Mouse (Mus musculus): Measurements from ENCODE around the gene Ltbr. TPM values are rescaled to one million over a fixed set of nuclear protein-coding genes. Genes with fewer than 3 reads are reported as not detected.
"Not testable (repeated sequence)": the region's sequence is repeated elsewhere in the genome, so short reads cannot be mapped to it uniquely, and the experiment has no call there.

The Ltbr gene
- polyA plus RNA-seq, 1 experiment from 2014 or later: 22.7 TPM

GRCm38 (mm10) chr6:125274841-125275563 lies 38.7 kb downstream of the Ltbr start:
- peak; percentile 21 for DNase-seq (ENCODE audit: low spot score)
- Histone ChIP-seq H3K4me3 (no peak overlapping the region), H3K9me3 (no peaks in the 10 kb centered on the region), H3K4me1 (replicated peaks) (peaks cover 9% of the 10 kb centered on the region), H3K27me3 (ENCODE audit: insufficient read depth, poor library complexity, severe bottlenecking) (peaks cover 21% of the 10 kb centered on the region), H3K36me3 (no peaks in the 10 kb centered on the region), H3K27ac (no peak overlapping the region)
- 62% methylated on average over 15 of the region's 15 CpGs for WGBS

- H3K36me3 ChIP-seq: no peaks in the 10 kb centered on the region
- WGBS: 81% methylated on average over 10 of the region's 10 CpGs
These were observed 41.4 kb downstream of the Ltbr start for GRCm38 (mm10) chr6:125272228-125272785.

GRCm38 (mm10) chr6:125271455-125272227 lies 42.0 kb downstream of the Ltbr start:
- H3K4me3 ChIP-seq: peak overlapping the region; percentile 28
- peak overlapping the region; percentile 71 for H3K27ac ChIP-seq

More at GRCm38 (mm10) chr6:125272228-125272785, 41.4 kb downstream of the Ltbr start:
- Histone ChIP-seq H3K4me1 (replicated peaks) (peaks cover 9% of the 10 kb centered on the region), H3K27me3 (ENCODE audit: insufficient read depth, poor library complexity, severe bottlenecking) (peaks cover 21% of the 10 kb centered on the region), H3K4me3 (no peak overlapping the region), H3K27ac (0 out of 2 replicates have a peak overlapping the region, but pooled peaks have one; percentile 12), H3K9me3 (no peaks in the 10 kb centered on the region)
- DNase-seq (ENCODE audit: low spot score): no peak

GRCm38 (mm10) chr6:125268799-125269198 lies 44.9 kb downstream of the Ltbr start:
- no peak overlapping the region for H3K27ac ChIP-seq
- H3K27me3 ChIP-seq (ENCODE audit: insufficient read depth, poor library complexity, severe bottlenecking): peaks cover 18% of the 10 kb centered on the region
- H3K4me3 ChIP-seq: no peak overlapping the region
- H3K36me3 ChIP-seq: no peaks in the 10 kb centered on the region
- no peaks in the 10 kb centered on the region for H3K9me3 ChIP-seq
- H3K4me1 ChIP-seq (replicated peaks): peaks cover 9% of the 10 kb centered on the region
- no peak for DNase-seq (ENCODE audit: low spot score)
- WGBS: 45% methylated on average over 6 of the region's 6 CpGs

More at GRCm38 (mm10) chr6:125271455-125272227, 42.0 kb downstream of the Ltbr start:
- Histone ChIP-seq H3K27me3 (ENCODE audit: insufficient read depth, poor library complexity, severe bottlenecking) (peaks cover 18% of the 10 kb centered on the region), H3K9me3 (no peaks in the 10 kb centered on the region), H3K36me3 (no peaks in the 10 kb centered on the region), H3K4me1 (replicated peaks) (peaks cover 9% of the 10 kb centered on the region)
- DNase-seq (ENCODE audit: low spot score): peak; percentile 83
- WGBS: 23% methylated on average over 17 of the region's 17 CpGs

- 91% methylated on average over 3 of the region's 3 CpGs for WGBS
- no peak overlapping the region for H3K27ac ChIP-seq
- peaks cover 9% of the 10 kb centered on the region for H3K4me1 ChIP-seq (replicated peaks)
- no peaks in the 10 kb centered on the region for H3K9me3 ChIP-seq
- H3K4me3 ChIP-seq: no peak overlapping the region
- no peaks in the 10 kb centered on the region for H3K36me3 ChIP-seq
- no peak for DNase-seq (ENCODE audit: low spot score)
- peaks cover 15% of the 10 kb centered on the region for H3K27me3 ChIP-seq (ENCODE audit: insufficient read depth, poor library complexity, severe bottlenecking)
These were observed 46.2 kb downstream of the Ltbr start for GRCm38 (mm10) chr6:125267469-125267868.

- not testable (repeated sequence) for H3K27ac ChIP-seq; H3K36me3 ChIP-seq; H3K9me3 ChIP-seq; H3K4me1 ChIP-seq (replicated peaks); H3K4me3 ChIP-seq; DNase-seq (ENCODE audit: low spot score)
- WGBS: 71% methylated on average over 6 of the region's 6 CpGs
- H3K27me3 ChIP-seq (ENCODE audit: insufficient read depth, poor library complexity, severe bottlenecking): peaks cover 12% of the 10 kb centered on the region; the same call in 1 of the 2 replicates
These were observed 47.1 kb downstream of the Ltbr start for GRCm38 (mm10) chr6:125266600-125266999.

- Histone ChIP-seq H3K27me3 (ENCODE audit: insufficient read depth, poor library complexity, severe bottlenecking) (peaks cover 9% of the 10 kb centered on the region; the same call in 1 of the 2 replicates), H3K4me1 (replicated peaks) (0 out of 2 replicates have a peak, but pooled peaks cover under 1% of the 10 kb centered on the region), H3K4me3 (no peak overlapping the region), H3K27ac (no peak overlapping the region), H3K9me3 (no peaks in the 10 kb centered on the region), H3K36me3 (no peaks in the 10 kb centered on the region)
- WGBS: 73% methylated on average over 13 of the region's 13 CpGs
- DNase-seq (ENCODE audit: low spot score): no peak
These were observed 47.6 kb downstream of the Ltbr start for GRCm38 (mm10) chr6:125266091-125266490.

- Histone ChIP-seq H3K27ac (no peak overlapping the region), H3K4me3 (no peak overlapping the region), H3K27me3 (ENCODE audit: insufficient read depth, poor library complexity, severe bottlenecking) (peaks cover under 1% of the 10 kb centered on the region; the same call in 1 of the 2 replicates), H3K4me1 (replicated peaks) (no peaks in the 10 kb centered on the region), H3K36me3 (no peaks in the 10 kb centered on the region), H3K9me3 (no peaks in the 10 kb centered on the region)
- 56% methylated on average over 10 of the region's 10 CpGs for WGBS
- DNase-seq (ENCODE audit: low spot score): no peak
These were observed 48.4 kb downstream of the Ltbr start for GRCm38 (mm10) chr6:125265239-125265638.

- Histone ChIP-seq H3K4me3 (no peak overlapping the region), H3K36me3 (no peaks in the 10 kb centered on the region), H3K9me3 (no peaks in the 10 kb centered on the region), H3K27me3 (ENCODE audit: insufficient read depth, poor library complexity, severe bottlenecking) (no peaks in the 10 kb centered on the region), H3K27ac (no peak overlapping the region), H3K4me1 (replicated peaks) (no peaks in the 10 kb centered on the region)
- DNase-seq (ENCODE audit: low spot score): no peak
- 91% methylated on average over 9 of the region's 9 CpGs for WGBS
These were observed 49.5 kb downstream of the Ltbr start for GRCm38 (mm10) chr6:125264219-125264618.

- no peaks in the 10 kb centered on the region for H3K9me3 ChIP-seq
- no peak for DNase-seq (ENCODE audit: low spot score)
- no peak overlapping the region for H3K27ac ChIP-seq
- no peaks in the 10 kb centered on the region for H3K36me3 ChIP-seq
- H3K27me3 ChIP-seq (ENCODE audit: insufficient read depth, poor library complexity, severe bottlenecking): no peaks in the 10 kb centered on the region
- no peak overlapping the region for H3K4me3 ChIP-seq
- 83% methylated on average over 10 of the region's 10 CpGs for WGBS
- H3K4me1 ChIP-seq (replicated peaks): no peaks in the 10 kb centered on the region; the same call in 1 of the 2 replicates
These were observed 53.6 kb downstream of the Ltbr start for GRCm38 (mm10) chr6:125260006-125260555.
